Mouse (Mus musculus): ENCODE results near the gene Wipf1. TPM values are rescaled to one million over a fixed set of nuclear protein-coding genes. Genes with fewer than 3 reads are reported as not detected.
"Not testable (repeated sequence)": the region's sequence is repeated elsewhere in the genome, so short reads cannot be mapped to it uniquely, and the experiment has no call there.

The Wipf1 gene
- total RNA-seq (2021): 10 to 100 TPM; 21.5 to 27.6 TPM
- long read RNA-seq, experiment 1, full-length matches to known transcripts: 17 of 31 reads
- long read RNA-seq, experiment 1, partial matches to known transcripts: 10 of 31 reads
- long read RNA-seq, experiment 1, other reads (novel, unspliced or antisense): 4 of 31 reads
- long read RNA-seq, experiment 2, full-length matches to known transcripts: 8 of 18 reads
- long read RNA-seq, experiment 2, partial matches to known transcripts: 3 of 18 reads
- long read RNA-seq, experiment 2, other reads (novel, unspliced or antisense): 7 of 18 reads

DNA sequence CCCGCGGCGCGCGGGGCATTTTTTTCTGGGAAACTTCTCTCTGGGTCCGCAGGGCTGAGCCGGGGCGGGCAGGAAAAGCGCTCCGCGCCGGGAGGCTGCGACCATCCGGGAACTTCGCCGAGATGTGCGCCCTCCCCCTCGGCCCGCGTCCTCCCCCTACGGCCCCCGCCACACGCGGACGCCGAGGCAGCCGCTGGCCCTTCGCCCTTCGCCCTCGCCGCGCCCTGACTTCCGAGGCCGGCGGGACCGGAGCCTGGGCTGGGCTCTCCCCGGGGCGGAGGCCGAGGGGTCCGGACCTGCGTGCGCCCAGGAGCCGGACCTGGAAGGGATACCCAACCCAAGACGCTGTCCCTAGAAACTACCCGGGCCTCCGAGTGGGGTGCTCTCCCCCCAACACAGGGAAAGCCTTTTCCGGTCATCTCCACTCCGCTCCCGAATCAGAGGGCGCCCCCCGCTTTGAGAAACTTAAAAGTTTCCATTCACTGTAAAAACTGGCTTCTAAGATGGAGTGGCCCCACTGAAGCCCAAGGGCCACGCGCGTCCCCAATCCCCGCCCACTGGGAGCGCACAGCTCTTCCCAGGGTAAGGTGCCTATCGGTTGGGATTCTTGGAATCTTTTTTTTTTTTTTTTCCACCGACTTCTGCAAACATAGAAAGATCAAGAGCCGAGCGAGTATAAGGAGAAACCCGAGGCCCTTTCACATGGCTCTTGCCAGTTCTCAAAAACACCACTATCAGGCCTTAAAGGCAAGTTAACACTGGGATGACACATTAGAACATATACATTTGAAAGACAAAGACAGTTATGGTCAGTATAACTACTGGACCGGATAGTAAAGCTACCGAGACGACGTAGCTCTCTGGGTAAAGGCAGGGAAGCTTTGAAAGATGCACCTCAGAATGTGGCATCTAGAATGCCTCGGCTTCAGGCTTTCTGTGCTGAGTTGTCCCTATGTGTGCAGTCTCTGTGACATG is at the start of gene Wipf1:
Wipf1 (minus strand) TSS at position 379 of the 975 bp plus-strand sequence.
- DNase-seq: peak; percentile 88

DNA sequence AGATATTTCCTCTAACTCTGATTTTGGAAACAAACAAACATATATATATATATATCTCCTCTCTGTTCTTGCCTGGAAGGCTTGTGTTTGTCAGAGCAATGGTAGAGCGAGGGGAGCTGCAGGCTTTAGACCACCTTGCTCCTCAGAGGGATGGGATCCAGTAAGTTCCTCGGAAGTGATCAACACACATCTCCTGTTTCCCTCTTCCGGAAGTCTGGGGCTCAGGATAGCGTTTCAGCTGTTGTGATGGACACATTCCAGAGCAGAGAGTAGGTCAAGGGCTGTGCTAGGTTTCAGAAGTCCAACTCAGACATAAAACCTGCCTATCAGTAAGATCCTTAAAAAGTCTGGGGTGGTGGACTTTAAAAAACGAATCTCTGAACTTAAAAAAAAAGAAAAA is 49.6 kb upstream of the Wipf1 start:
- DNase-seq: no peak

DNA sequence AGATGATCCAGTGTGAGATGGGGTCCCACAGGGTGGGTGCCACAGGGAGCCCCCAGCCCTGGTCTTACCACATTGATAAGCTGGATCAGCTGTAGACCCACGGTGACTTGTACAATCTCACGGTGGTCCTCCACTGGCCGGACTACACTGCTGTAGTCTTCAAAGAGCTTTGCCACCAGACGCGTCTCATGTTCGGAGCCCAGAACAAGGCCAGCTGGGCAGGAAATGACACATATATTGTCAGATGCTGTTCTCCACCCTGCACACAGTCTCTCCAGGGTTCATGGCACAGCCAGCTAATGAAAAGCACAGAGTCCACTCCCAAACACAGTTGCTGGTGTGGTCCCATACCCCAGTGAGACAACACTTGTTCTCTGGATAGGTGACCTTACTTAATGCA is 44.9 kb upstream of the Wipf1 start:
- DNase-seq: no peak

DNA sequence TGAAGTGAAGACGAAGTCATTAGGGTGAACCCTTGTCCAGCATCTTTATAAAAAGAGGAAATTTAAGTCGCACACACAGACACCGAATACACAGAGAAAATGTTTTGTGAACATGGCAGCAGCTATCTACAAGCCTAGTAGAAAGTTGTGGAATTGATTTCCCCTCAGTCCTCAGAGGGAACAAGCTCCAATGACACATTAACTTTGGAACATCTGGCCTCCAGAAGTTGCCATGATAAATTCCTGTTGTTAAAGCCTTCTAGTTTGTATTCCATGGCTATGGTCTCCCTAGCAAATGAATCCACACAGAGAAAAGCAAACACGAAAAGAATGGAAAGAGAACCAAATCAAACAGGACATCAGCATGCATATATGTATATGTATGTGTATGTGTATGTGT is 44.0 kb upstream of the Wipf1 start:
- no peak for DNase-seq

DNA sequence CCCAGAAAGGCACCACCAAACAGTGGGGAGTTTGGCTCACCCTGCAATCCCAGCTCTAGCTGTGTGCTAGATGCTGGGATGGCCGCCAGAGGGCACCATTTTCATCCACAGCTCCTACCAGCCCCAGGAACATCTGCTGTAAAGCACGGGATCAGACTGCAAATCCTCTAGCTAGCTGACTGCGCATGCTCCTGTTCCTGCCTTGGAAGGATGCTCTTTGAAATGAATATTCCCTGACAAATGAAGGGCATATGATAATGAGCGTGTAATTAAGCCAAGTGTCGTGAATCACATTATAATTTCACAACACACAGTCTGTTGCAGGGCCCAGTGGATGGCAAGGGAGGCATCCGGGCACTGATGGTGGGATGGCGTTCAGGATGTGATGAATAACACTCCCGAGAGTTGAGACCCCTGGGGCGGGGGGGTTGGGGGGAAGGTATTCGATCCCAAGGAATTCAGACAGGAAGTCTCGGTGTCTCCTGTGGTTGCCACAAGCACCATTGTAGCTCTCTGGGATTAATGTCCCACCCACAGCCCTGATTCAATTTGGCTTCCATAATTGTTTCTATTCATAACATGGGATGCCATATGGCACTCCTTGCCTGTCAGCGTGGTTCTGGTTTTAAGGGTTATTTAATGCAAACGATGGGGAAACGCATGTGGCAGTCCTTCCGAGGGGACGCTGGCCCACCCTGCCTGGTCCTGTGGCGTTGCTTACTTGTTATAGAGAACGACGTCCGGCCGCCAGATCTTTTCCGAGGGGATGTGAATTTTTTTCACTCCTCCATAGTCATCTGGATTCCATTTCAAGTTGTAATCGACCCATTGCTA is 43.2 kb upstream of the Wipf1 start:
- peak; percentile 83 for DNase-seq

DNA sequence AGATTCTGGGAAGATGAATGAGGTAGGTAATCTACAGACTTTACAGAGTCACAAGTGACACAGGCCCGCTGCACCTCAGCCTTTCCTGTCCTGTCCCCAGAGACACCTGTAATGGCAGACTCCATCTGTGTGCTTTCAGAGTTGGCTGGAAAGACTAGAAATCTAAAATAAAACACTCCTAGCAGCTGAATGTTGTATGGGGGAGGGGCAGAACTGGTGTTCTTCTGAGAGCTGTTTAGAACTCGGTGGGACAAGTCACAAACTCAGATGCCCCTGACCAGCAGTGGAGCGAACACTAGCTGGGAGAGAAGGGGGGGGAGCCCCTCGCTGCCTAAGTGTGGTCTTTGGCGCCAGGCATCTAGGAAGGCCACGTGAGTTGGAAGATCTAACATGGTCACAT is 42.4 kb upstream of the Wipf1 start:
- no peak for DNase-seq

DNA sequence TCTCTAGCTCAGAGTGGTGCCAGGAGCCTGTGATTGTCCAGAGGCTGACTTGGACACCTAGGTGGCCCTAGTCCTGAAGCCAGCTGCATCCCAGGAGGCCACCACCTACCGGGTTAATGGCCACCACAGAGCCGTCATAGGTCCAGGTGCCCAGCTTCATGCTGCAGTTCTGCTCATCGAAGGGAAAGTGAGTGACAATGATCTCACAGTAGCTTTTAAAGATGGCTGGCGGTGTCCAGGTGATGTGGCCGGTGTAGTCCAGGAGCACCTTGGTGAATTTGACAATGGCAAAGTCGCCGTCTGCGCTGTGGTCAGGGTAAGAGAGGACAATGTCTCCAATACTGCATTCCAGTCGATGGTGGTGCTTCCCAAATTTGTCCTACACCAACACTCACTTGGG is 41.8 kb upstream of the Wipf1 start:
- no peak for DNase-seq

DNA sequence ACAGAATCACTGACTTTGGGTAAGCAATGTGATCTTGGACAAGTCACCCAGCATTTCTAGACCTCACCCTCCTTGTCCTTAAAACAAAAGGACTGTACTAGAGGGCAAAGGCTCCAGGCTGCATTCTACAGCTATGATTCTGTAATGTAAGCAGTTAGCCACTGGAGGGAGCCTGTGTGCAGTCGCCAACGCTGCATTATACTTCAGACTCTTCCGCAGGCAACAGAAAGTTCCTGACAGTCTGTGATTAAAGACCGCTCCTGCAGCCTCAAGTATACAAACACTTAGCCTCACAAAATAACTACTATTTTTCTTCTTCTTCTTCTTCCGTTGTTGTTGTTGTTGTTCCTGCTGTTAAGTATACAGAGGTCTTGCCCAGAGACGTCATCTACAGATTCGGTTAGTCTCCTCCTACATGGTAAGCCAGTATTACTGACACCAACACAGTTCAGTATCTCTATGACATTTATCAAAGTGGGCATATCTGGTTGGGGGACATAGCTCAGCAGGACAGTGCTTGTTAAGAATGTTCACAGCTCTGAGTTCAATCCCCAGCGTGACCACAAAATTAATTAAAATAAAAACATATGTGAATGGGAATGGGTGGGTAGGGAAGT is 37.6 kb upstream of the Wipf1 start:
- DNase-seq: peak; percentile 52

DNA sequence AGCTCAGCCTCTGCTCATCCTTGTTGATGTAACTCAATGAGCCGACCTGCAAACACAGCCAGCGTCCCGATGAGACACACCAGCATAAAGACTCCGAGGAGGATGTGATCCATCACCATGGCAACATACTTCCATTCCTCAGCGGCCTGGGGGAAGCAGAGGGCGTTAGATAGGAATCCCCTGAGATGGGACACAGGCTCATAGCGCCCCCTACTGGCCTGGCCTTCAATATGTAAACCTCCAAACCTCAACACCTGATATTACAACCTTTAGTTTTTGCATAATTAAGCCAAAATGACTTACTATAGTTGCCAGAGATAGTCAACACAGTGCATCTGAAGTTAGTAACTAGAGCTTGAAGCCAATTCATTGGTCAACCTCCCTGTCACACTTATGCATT is 36.6 kb upstream of the Wipf1 start:
- peak; percentile 37 for DNase-seq

DNA sequence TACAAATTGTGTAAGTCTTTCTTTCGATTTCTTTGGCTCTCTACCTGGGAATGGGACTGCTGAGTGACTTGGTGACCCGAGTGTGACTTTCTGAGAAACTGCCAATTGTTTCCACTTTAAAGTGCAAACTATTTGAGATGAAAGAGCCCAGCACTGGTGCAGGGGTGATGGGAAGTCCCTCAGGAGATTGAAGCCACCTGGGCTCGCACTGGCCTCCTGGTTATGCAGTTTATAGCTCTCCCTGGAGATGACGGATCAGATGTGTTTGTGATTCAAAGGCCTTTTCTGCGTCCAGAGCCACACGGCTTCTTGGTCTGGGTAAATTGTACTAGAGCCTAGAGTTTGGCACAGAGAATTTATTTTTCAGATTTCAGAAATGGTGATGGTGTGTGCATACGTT is 34.2 kb upstream of the Wipf1 start:
- DNase-seq: no peak

DNA sequence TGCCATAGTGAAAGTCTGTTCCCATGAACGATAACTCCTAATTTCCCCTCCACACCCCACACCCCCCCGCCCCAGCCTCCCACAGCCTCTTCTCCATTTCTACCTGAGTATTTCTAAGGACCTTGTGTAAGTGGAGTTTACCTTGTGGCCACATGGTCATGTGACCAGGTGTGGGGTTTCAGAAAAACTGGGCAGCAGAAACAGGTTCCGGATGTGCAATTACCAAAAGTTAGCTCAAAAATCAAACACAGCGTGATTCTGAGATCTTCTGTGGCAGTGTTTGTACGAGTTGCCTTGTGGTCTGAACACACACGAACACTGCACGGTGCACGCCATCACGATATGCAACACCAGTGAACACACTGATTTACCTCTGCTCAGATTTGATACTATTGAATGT is 33.1 kb upstream of the Wipf1 start:
- DNase-seq: no peak

DNA sequence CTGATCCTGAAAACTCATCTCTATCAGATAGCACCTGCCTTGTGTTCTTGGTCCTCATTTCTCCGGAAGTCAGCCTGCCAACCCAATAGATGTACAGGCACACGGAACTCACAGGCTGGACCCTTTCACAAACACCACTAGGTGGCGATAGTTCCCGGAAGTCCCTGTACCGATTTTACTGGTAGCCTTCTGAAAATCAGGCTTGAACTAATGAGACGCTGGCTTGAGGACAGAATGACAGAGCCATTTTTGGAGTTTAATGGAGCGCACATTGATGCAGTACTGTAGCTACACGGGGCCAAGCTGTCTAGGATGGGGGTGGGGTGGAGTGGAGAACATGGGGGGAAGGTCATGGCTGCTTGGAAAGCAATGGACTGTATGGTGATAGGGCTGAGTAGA is 32.1 kb upstream of the Wipf1 start:
- no peak for DNase-seq

DNA sequence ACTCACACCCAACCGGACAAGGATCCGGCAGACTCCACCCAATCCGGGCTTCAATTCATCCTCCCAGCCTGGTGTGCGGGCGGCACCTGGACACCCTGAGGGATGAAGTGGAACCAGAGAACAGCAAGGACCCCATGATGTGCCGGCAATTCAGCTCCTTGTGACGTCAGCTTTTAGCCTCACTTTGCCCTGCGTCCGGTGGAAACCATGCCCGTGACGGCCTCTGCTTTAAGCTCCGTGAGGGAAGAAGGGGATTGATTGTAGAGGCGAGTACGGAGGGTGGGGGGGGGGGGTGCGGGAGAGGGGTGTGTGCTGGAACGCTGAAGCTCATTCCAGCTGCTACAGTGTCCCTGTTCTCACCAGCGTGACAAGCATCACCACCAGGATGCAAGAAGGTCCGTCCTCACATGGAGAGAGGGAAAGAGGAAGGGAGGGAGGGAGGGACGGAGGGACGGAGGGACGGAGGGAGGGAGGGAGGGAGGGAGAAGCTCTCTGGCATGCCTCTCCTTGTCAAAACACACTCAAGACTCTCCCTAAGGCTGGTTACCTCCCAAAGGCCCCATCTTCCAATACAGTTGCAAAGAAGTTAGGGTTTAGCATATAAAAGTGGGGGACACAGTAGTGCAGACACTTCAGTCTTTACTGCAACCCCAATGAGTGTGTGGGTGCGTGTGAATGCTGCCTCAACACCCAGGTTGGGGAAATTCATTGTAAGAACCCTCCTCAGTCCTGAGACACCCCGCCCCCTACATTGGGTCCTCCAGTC is 31.5 kb upstream of the Wipf1 start:
- DNase-seq: no peak

DNA sequence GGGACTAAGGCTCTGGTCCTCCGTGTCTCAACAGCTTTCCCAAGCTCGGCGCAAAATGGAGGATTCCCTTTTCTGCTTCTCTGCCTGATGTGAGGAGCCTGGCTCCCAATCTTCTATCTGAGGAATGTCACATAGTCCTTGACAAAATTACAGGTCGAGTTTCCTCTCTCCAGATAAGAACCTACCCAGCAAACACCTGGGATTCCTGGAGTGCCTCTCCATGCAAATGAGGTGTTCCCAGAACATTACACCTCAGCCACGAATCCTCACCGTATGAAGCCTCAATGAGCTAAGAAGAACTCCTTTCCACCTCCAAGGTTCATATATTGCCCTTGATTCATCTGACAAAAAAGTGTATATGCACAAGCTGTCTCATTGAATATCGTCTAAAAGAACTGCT is 30.9 kb upstream of the Wipf1 start:
- DNase-seq: no peak

DNA sequence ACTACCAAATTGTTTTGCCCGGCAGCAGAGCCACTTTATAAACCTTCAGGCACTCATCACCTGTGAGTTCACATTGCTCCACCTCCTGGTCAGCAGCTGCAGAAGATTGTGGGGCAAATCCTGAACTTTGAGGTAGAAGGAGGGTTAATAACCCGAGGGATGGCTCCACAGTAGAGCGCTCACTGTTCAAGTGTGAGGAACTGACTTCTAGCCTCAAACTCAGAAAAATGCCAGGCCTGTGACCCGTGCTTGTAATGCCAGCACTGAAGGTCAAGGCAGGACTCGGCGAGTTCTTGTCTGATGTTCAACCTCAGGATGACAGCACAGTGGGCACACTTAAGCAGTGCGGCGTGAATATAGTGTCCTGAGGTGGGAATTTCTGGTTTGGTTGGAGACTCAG is 28.4 kb upstream of the Wipf1 start:
- no peak for DNase-seq

DNA sequence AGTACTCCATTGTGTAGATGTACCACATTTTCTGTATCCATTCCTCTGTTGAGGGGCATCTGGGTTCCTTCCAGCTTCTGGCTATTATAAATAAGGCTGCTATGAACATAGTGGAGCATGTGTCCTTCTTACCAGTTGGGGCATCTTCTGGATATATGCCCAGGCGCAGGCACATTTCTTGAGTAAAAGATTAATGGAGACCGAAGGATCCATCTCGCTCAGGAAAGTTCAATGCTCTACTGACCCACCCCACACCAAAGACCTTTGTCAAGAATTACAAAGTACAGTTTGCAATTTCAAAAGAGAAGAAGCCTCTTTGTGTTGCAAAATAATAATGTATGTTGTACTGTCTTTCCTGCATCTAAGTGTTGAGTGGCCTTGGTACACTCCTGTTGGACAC is 27.5 kb upstream of the Wipf1 start:
- DNase-seq: not testable (repeated sequence)

DNA sequence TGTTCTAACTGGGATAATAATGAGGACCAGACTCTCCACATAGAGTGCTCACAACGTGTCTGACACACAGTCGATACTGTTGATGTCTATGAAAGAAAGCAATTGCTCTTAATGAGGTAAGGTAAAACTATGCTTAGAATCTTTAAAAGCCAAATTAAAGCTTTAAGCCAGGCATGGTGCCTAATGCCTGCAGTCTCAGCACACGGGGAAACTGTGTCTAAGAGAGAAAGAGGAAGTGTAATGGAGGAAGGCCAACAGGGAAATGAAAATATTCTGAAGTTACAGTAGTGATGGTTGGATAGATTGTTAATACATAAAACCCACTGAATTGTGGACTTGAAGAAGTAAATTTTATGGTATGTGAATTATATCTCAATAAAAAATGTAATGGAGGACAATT is 24.9 kb upstream of the Wipf1 start:
- no peak for DNase-seq

DNA sequence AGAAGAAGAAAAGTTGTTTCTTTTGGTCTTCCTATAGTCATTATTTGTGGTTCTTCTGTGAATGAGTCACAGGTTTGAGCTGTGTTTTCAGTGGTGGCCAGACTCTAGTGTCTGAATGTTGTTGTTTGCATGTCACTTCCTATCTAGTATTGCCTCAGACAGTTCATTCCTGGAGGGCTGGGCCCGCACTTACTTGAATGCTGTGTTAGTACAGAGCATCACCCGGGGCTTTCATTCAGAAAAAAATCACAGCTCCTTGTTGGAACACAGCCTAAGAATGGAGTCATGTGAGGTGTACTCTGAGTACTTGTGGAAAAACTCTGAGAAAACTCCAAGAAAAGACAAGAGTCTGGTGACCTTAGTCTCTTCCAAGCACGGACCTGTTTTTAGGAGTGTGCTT is 23.4 kb upstream of the Wipf1 start:
- no peak for DNase-seq

DNA sequence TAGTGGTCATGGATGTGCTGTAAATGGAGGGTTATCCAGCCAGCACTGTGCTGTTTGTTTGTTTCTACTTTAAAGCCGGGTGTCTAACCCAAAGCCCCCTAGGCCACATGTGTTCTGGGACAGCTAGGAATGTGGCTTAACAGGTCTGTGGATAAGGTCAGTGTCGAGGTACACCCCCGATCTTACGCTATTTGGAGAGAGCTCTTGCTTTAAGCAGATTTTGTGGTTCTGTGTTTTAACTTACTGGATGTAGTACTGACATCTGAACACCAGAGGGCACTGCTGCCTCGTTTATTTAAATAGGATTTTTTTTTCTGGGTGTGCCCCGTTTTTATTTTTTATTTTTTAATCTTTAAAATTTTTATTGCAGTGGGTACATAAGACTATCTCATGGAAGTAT is 21.2 kb upstream of the Wipf1 start:
- peak; percentile 41 for DNase-seq

DNA sequence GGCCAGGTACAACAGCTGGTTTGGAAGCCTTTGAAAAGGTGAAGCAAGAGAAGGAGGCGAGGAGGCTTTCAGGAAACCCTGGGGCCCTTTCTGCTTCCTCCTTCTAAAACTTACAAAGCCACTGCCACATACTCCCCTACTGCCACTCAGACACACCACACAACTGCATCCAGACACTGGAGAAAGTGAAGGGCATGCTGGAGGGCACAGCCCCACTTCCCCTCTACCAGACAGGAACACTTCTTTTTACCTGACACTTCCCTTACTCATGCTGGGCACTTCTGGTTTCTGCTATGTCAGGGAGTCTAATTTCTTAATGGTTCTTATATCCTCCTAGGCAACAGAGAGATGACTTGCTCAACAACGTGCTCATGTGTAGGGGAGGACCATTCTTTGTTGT is 19.0 kb upstream of the Wipf1 start:
- DNase-seq: no peak

DNA sequence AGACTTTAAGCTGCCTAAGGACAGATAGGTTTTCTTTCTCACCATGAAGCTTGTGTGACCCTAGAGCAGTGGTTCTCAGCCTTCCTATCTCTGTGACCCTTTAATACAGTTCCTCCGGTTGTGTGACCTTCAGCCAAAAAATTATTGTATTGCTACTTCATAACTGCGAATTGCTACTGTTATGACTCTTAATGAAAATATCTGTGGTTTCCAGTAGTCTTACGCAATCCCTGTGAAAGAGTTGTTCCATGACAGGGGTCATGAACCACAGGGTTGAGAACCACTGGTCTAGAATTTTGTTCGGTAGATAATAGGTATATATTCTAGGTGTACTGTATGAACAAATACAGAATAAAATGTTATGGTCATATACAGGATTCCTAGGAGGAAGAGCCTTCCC is 17.7 kb upstream of the Wipf1 start:
- no peak for DNase-seq

DNA sequence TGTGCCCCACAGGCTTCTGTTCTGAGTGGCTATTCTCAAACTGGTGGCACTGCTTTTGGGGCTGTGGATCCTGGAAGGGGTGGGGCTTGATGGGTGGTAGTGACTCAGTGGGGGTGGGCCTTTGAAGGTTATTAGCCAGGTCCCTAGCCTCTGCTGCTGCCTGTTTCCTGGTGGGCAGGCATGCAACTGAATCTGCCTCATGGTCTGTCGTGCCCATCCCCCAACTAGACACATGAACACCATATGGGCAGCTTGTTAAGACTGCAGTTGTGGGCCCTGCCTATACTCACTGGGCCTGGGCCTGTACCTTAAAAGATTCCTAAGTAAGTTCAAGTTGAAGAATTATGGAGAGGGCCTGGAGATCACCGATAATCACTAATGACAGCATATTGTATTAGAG is 16.0 kb upstream of the Wipf1 start:
- no peak for DNase-seq

Measured in gastrocnemius, postnatal 10 days (tissue).